Mouse (Mus musculus) bone marrow, adult 2 months (tissue): ENCODE measurements around the gene Zfp423.

ENCODE experiments used
- CTCF ChIP-seq: fragments of 200-500 bp; IDR thresholded peaks from 2 replicates; pipeline ENCODE4 v1.5.1; 2011; ENCODE audit warnings: low read length, control low read depth; ENCODE audit not compliant: control insufficient read depth, insufficient read depth
- POLR2A ChIP-seq: fragments of 200-500 bp; IDR thresholded peaks from 2 replicates; pipeline ENCODE4 v1.6.1; 2011; ENCODE audit warnings: low read depth, mild to moderate bottlenecking, control low read depth, low read length, borderline replicate concordance; ENCODE audit not compliant: control insufficient read depth

DNA sequence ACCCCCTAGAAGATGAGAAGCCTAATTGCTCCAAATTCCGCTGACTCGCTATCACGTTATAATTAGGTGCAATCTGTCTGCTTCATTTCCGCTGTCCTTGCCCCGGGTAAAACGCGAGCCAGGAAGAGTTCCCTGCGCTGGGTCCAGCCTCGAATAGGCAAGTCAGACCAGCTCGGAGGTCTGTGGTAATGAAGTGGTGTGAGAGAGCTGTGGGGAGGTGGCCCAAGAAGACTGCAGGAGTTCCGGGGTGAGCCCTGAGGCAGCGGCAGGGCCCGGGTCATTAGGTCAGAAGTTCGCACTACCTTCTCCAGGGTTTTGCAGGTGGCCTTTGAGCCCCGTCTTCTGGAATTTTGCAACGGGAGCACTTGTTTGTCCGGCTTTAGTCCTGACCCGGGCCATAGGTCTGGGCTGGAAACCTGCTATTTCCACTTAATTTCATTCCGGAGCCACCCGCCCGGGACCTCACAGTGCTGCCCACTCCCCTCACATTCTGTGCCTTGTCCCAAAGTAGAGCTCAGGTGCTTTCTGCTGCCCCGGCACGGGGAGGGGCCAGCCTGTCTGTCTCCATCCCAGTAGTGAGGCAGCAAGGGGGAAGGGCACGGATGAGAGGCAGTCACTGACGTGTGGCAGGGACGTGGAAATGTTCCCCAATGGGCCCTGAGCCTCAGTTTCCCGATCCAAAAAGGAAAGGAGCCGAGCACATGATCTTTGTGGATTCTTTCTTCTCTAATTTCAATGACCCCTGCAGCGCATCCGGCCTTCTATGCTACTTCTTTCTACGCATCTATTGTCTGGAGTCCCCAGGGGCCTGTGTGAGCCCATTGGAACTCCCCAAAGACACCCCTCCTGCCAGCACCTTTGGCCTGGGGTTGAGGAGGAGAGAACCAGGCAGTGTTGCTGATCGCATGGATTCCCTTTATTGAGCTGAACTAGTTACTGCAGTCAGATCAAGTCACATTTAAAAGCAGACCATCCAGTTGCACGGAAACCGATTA is 298.2 kb downstream of the Zfp423 start:
- TF ChIP-seq CTCF, result no peak
- no peak for TF ChIP-seq POLR2A
